Mouse (Mus musculus) mouse trophoblast stem cell (cell line): ENCODE measurements around the gene Crym.

ENCODE experiments used
- in situ Hi-C, 2 experiments: fragments of 300-500 bp; cut with MseI, MboI; formaldehyde crosslinking; loops; 2 replicates in 1 of 2; 3 replicates in 1 of 2; pipeline ENCODE4 v1.15.1; 2025

Gene Crym

GRCm38 (mm10) chr7:120201771-120202170, at the start of gene Crym:
Gene Crym, minus strand, starts transcription at chr7:120202111.
- in situ Hi-C loops = no loop called here

- in situ Hi-C loops = loop anchor here in 1 of 2 experiments (10.0 kb wide), 1 partner anchor 84 kb away; the partner anchor contains the start of gene Abca15
Measured at GRCm38 (mm10) chr7:120241092-120241491, 39.2 kb upstream of the Crym start.

GRCm38 (mm10) chr7:120228541-120228940, 26.6 kb upstream of the Crym start:
- in situ Hi-C loops = no loop called here

DNA sequence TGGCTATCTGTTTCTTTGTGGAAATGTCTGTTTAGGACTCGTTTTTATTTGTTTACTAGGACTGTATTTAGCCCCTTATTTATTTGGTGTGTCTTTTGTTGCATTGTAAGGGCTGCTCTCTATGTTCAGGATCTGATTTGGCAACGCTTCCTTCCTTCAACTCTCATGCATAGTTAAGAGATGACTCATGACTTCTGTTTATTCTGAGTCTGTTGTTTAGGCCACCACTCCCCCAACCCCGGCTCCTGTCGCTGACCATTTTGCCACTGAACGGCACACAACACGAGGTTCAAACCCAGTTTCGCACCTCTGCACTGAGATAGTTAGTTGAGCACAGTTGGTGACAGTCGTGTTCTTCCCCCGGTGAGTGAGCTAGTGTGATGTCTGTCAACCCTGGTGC, 4.1 kb upstream of the Crym start:
- in situ Hi-C loops = no loop called here

DNA sequence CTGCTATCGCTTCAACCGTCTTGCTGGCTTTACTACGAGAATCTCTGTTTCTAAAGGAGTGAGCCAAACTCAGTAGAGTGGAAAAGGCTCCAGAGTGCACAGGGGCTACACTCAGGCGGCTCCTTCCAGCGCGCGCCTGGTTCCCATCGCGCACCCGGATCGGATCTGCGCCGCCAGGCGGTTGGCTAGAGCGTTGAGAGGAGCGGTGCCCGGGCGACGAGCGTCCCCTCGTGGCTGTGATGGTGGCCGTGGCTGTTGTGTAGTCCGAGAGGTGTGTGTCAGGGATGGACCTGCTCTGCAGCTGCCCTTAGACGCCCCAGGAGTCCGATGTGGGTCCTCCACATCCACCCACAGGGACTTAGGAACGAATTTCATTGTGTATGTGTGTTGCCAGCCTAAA, 1.9 kb upstream of the Crym start, which contains the start of gene Abca14:
Gene Abca14, plus strand, starts transcription at position 173 of the 400 bp plus-strand sequence.
- in situ Hi-C loops = no loop called here

- in situ Hi-C loops = no loop called here
Measured at GRCm38 (mm10) chr7:120201231-120201744, 623 bp downstream of the Crym start.

- in situ Hi-C loops = no loop called here
Measured at GRCm38 (mm10) chr7:120195207-120195606, 6.7 kb downstream of the Crym start.

GRCm38 (mm10) chr7:120192816-120193215, 9.1 kb downstream of the Crym start:
- in situ Hi-C loops = no loop called here

DNA sequence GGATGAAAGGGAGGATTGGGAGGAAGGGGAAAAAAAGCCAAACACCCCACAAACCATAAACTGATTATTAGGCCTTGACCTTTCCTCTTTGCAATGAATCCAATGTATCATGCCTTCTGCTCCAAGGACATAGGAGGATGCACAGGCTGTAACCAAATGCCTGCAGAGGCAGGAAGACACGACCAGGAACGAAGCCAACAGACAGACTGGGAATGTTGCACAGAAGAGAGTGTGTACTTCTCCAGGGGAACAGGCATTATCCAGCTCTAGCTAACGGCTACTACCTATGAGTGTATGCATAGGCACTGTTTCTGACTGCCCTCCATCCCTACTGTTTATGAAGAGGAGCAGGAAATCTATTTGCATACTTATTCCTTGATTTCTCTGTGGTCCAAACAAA, 9.7 kb downstream of the Crym start:
- in situ Hi-C loops = no loop called here

DNA sequence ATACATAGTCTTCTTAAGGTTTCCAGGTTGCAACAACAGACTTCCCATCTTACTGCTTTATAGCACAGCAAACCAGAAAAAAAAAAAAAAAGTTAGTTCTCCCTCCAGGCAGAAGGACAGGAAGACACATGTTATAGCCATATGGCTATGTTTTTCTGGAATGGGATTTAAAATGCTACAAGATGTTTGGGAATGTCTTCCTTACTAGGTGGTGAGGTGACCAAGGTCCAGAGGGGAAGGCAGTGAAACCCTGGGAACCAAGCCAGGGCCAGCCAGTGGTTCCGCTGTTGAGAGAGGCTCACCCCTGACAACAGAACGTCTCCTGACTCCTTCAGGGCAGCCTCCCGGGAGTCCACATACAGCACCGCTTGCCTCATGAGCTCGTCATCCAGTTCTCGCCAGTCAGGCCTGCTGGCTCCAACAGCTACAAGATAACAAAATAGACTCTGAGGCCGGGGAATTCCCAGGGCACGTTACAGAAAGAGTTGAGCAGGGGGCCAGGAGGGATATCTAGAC, 11.7 kb downstream of the Crym start:
- in situ Hi-C loops = no loop called here

GRCm38 (mm10) chr7:120189369-120190149, 12.4 kb downstream of the Crym start:
- in situ Hi-C loops = no loop called here

DNA sequence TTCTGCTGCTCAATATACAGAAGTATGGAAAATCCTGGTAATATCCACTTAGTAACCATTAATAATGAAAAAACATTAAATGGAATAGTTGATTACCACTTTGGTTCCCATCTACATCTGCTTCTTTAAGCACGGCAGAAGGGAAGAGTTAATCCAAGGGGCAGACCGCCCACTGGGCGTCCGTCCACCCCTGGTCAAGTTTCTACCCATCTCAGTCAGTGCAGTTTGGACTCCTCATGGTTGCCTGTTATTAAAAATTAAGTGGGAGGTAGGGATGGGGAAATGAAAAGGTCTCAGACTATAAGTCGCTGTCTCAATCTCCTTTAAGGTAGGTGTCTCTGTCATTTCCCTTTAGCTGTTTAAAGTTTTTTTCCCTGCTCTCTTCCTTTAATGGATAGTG, 13.0 kb downstream of the Crym start:
- in situ Hi-C loops = no loop called here

GRCm38 (mm10) chr7:120182891-120183290, 19.0 kb downstream of the Crym start:
- in situ Hi-C loops = no loop called here

DNA sequence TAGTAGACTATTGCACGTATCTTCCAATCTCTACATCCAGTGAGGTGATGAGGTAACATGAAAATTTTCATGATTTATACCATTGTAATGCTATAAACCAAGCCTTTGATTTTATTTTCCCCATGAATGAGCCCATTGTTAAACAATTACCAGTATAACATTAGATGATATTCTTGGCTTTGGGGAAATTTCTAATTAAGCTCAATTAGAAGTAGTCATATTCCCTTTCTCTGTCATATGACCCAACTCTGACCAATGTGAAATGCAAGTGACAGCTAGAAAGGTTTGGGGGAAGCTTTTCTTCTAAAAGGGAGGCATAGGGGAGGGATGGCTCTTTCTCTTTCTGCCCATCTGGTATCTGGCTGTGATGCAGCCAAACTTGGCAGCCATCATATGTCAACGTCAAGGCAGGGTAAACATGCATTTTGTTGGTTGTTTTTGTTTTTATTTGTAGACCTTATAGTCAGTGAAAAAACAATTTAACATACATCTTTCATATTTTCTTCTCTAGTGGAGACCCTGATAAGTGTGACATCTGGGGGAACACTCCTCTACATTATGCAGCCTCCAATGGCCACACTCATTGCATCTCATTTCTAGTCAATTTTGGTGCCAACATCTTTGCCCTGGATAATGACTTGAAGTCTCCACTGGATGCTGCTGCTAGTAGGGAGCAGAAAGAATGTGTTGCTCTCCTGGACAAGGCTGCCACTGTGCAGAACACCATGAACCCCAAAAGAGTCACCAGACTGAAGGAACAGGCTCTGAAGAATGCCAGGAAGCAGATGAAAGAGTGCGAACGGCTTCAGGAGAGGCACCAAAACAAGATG, 20.3 kb downstream of the Crym start:
- in situ Hi-C loops = no loop called here

- in situ Hi-C loops = no loop called here
Measured at GRCm38 (mm10) chr7:120180547-120180946, 21.4 kb downstream of the Crym start.

- in situ Hi-C loops = no loop called here
Measured at GRCm38 (mm10) chr7:120178935-120179334, 23.0 kb downstream of the Crym start.

- in situ Hi-C loops = no loop called here
Measured at GRCm38 (mm10) chr7:120177611-120178010, 24.3 kb downstream of the Crym start.

GRCm38 (mm10) chr7:120174723-120175504, 27.0 kb downstream of the Crym start:
- in situ Hi-C loops = no loop called here

DNA sequence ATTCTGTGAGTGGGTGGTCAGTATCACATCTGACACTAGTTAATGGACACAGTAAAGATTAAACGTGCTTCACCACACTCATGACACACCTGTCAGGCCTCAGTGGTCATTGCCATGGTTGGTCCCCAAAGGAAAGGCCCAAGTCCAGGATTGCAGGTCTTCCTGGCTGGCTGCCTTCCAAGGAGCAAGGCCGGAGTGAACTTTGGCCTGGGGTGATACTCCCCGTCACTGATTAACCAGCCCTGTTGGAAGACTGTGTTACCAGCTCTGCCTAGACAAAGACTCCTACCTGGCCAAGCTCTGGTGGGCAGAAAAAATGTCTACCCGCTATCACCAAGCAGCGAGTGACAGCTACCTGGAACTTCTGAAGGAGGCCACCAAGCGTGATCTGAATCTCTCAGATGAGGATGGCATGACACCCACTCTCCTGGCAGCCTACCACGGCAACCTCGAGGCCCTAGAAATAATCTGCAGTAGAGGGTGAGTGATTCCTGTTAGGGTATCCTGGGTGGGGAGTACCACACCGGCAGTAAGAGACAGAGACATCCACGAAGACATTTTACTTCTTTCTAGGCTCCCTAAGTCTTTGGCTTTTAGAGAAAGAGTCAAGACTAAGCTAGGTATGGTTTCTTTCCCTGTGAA, 28.2 kb downstream of the Crym start, which contains the start of gene Anks4b:
Gene Anks4b, plus strand, starts transcription at position 256 of the 642 bp plus-strand sequence.
- in situ Hi-C loops = no loop called here

DNA sequence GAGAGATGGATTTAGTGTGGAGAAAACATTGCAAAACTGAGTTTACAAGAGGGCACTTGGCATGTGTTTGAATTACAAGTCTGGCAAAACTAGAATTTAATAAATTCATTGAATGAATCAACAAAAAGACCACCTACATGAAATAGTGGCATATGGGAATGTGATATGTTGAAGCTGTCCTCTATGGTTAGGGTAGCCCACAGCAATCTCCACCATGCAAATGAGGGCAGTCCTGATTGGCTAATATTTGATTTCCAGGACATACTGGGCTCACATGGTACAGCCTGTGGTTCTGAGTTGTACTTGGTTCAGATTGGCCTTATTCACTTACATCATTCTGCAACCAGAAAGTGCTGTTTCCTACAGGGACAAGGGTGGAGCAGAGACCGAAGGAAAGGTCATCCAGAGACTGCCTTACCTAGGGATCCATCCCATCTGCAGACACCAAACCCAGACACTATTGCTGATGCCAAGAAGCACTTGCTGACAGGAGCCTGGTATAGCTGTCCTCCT, 29.7 kb downstream of the Crym start:
- in situ Hi-C loops = no loop called here
